Mouse (Mus musculus) MEL (cell line): Measurements from ENCODE around the gene Ralgds. TPM values are rescaled to one million over a fixed set of nuclear protein-coding genes. Genes with fewer than 3 reads are reported as not detected.
A peak's percentile ranks its signal among the peaks of the same experiment; 100 is the strongest.

ENCODE experiments used
- DNase-seq: peaks from one replicate; pipeline ENCODE4 v3.0.0; 2011; ENCODE audit warnings: low read depth, low spot score
- H3K27ac ChIP-seq: 2 replicates; pipeline ENCODE4 v1.5.1; 2012; ENCODE audit warnings: low read depth, mild to moderate bottlenecking, control low read depth, low read length, moderate library complexity; ENCODE audit not compliant: control insufficient read depth
- H3K27me3 ChIP-seq, 2 experiments: fragments of 150-350 bp in 1 of 2; sonication (generic) in 1 of 2; 2 replicates each; pipeline ENCODE4 v1.6.1; 2012; ENCODE audit warnings: low read length in 2 of 2, mild to moderate bottlenecking in 2 of 2, improper control_type of control experiment in 1 of 2, moderate library complexity in 1 of 2; ENCODE audit not compliant: insufficient read depth in 2 of 2, control insufficient read depth in 1 of 2
- H3K36me3 ChIP-seq, 2 experiments: 2 replicates each; pipeline ENCODE4 v1.6.1; 2012 to 2014; ENCODE audit warnings: low read length in 2 of 2, improper control_type of control experiment in 1 of 2, inconsistent platforms in 1 of 2, mild to moderate bottlenecking in 1 of 2; ENCODE audit not compliant: insufficient read depth in 2 of 2, control insufficient read depth in 1 of 2
- H3K4me1 ChIP-seq, 2 experiments: fragments of 150-350 bp in 1 of 2; sonication (generic) in 1 of 2; 2 replicates each; pipeline ENCODE4 v1.6.1; 2012; ENCODE audit warnings: low read length in 2 of 2, improper control_type of control experiment in 1 of 2, mild to moderate bottlenecking in 1 of 2; ENCODE audit not compliant: insufficient read depth in 2 of 2, control insufficient read depth in 1 of 2
- H3K4me3 ChIP-seq, 2 experiments: fragments of 150-350 bp in 1 of 2; sonication (generic) in 1 of 2; 2 replicates each; pipeline ENCODE4 v1.5.1; 2012; ENCODE audit warnings: low read depth in 2 of 2, low read length in 2 of 2, mild to moderate bottlenecking in 2 of 2, moderate library complexity in 2 of 2, control low read depth in 1 of 2, improper control_type of control experiment in 1 of 2; ENCODE audit not compliant: control insufficient read depth in 1 of 2, insufficient read depth in 1 of 2
- H3K79me2 ChIP-seq: 2 replicates; pipeline ENCODE4 v1.6.1; 2012; ENCODE audit warnings: mild to moderate bottlenecking, low read length, moderate library complexity; ENCODE audit not compliant: control insufficient read depth, poor library complexity, insufficient read depth
- H3K9ac ChIP-seq: 2 replicates; pipeline ENCODE4 v1.6.1; 2012; ENCODE audit warnings: low read depth, mild to moderate bottlenecking, control low read depth, low read length, moderate library complexity; ENCODE audit not compliant: control insufficient read depth, poor library complexity, severe bottlenecking
- H3K9me3 ChIP-seq: fragments of 150-350 bp; sonication (generic); replicated peaks from 2 replicates; pipeline ENCODE4 v1.6.1; 2012; ENCODE audit warnings: mild to moderate bottlenecking, low read length, improper control_type of control experiment, moderate library complexity; ENCODE audit not compliant: insufficient read depth
- BHLHE40 ChIP-seq: IDR thresholded peaks from 2 replicates; pipeline ENCODE4 v1.6.1; 2012; ENCODE audit warnings: low read depth, mild to moderate bottlenecking, inconsistent platforms, low read length, improper control_type of control experiment, borderline replicate concordance
- CHD1 ChIP-seq: IDR thresholded peaks from 2 replicates; pipeline ENCODE4 v1.6.1; 2012; ENCODE audit warnings: low read depth, mild to moderate bottlenecking, inconsistent platforms, low read length, improper control_type of control experiment
- CHD2 ChIP-seq: IDR thresholded peaks from 2 replicates; pipeline ENCODE4 v1.6.1; 2011; ENCODE audit warnings: low read length, improper control_type of control experiment
- E2F4 ChIP-seq: IDR thresholded peaks from 2 replicates; pipeline ENCODE4 v1.6.1; 2011; ENCODE audit warnings: low read depth, low read length, improper control_type of control experiment, borderline replicate concordance
- ELF1 ChIP-seq: IDR thresholded peaks from 2 replicates; pipeline ENCODE4 v1.6.1; 2014; ENCODE audit warnings: low read depth, mild to moderate bottlenecking, inconsistent platforms, low read length, improper control_type of control experiment, moderate library complexity
- EP300 ChIP-seq, 2 experiments: IDR thresholded peaks; 2 replicates each; pipeline ENCODE4 v1.6.1; 2011; ENCODE audit warnings: improper control_type of control experiment in 2 of 2, low read length in 2 of 2, low read depth in 1 of 2, mild to moderate bottlenecking in 1 of 2
- GABPA ChIP-seq: IDR thresholded peaks from 2 replicates; pipeline ENCODE4 v1.6.1; 2012; ENCODE audit warnings: low read depth, mild to moderate bottlenecking, inconsistent platforms, low read length, improper control_type of control experiment, moderate library complexity
- HCFC1 ChIP-seq: IDR thresholded peaks from 2 replicates; pipeline ENCODE4 v1.6.1; 2012; ENCODE audit warnings: low read depth, mild to moderate bottlenecking, inconsistent platforms, low read length, improper control_type of control experiment, moderate library complexity
- JUND ChIP-seq: IDR thresholded peaks from 2 replicates; pipeline ENCODE4 v1.6.1; 2011; ENCODE audit warnings: low read depth, mild to moderate bottlenecking, improper control_type of control experiment, low read length
- MXI1 ChIP-seq: IDR thresholded peaks from 2 replicates; pipeline ENCODE4 v1.6.1; 2011; ENCODE audit warnings: mild to moderate bottlenecking, low read depth, low read length, improper control_type of control experiment
- MYC ChIP-seq: IDR thresholded peaks from 2 replicates; pipeline ENCODE4 v1.6.1; 2011; ENCODE audit warnings: low read depth, mild to moderate bottlenecking, low read length, improper control_type of control experiment, moderate library complexity
- POLR2AphosphoS2 ChIP-seq: IDR thresholded peaks from 2 replicates; pipeline ENCODE4 v1.6.1; 2011; ENCODE audit warnings: low read length, improper control_type of control experiment
- POLR2AphosphoS5 ChIP-seq: IDR thresholded peaks from 2 replicates; pipeline ENCODE4 v1.6.1; 2012; ENCODE audit warnings: low read depth, borderline replicate concordance, mild to moderate bottlenecking, inconsistent platforms, low read length, moderate library complexity, mixed read lengths
- RAD21 ChIP-seq: IDR thresholded peaks from 2 replicates; pipeline ENCODE4 v1.6.1; 2011; ENCODE audit warnings: mild to moderate bottlenecking, low read depth, low read length, improper control_type of control experiment
- RCOR1 ChIP-seq: IDR thresholded peaks from 2 replicates; pipeline ENCODE4 v1.6.1; 2012; ENCODE audit warnings: low read depth, mild to moderate bottlenecking, inconsistent platforms, low read length, improper control_type of control experiment
- SIN3A ChIP-seq: IDR thresholded peaks from 2 replicates; pipeline ENCODE4 v1.6.1; 2012; ENCODE audit warnings: low read length, improper control_type of control experiment, inconsistent platforms
- SMC3 ChIP-seq: IDR thresholded peaks from 2 replicates; pipeline ENCODE4 v1.6.1; 2011; ENCODE audit warnings: low read depth, low read length, improper control_type of control experiment
- TAL1 ChIP-seq: IDR thresholded peaks from 2 replicates; pipeline ENCODE4 v1.6.1; 2012; ENCODE audit warnings: mild to moderate bottlenecking, inconsistent platforms, low read length, moderate library complexity, mixed read lengths
- TBP ChIP-seq: IDR thresholded peaks from 2 replicates; pipeline ENCODE4 v1.8.0; 2011; ENCODE audit warnings: low read depth, low read length, improper control_type of control experiment
- polyA plus RNA-seq, 2 experiments: library from polyadenylated mRNA; stranded (reverse) in 1 of 2; unstranded in 1 of 2; fragments of >175 nt in 1 of 2; fragments of >200 nt in 1 of 2; gene quantifications; 2 replicates each; pipeline versions ENCODE4 v1.2.1 to v1.2.4; 2012; ENCODE audit warnings: low replicate concordance in 2 of 2, low read depth in 1 of 2; ENCODE audit not compliant: insufficient read length in 2 of 2, insufficient read depth in 1 of 2, missing spikeins in 1 of 2
- total RNA-seq: library from RNA; depleted of rRNA; stranded (reverse); fragments of 300-350 nt; gene quantifications from 2 replicates; pipeline ENCODE4 v1.2.3, GENCODE M21; 2012

Ralgds gene
- total and polyA plus RNA-seq, 3 experiments = 4.7 to 11.0 TPM; not detected in 1

- TF ChIP-seq CHD1 (no peak), RCOR1 (no peak)
These were observed 8.7 kb downstream of the Ralgds start (continued) for GRCm38 (mm10) chr2:28521571-28522151.

- no peak for DNase-seq
- Histone ChIP-seq H3K9ac (no peak overlapping the region), H3K27ac (no peak overlapping the region), H3K36me3 (peaks cover 0 to 2% of the 10 kb centered on the region in 2 experiments; a peak in 1 of 4 replicates), H3K79me2 (no peaks in the 10 kb centered on the region), H3K4me1 (peaks cover 0 to 3% of the 10 kb centered on the region in 2 experiments; a peak in 3 of 4 replicates), H3K9me3 (no peaks in the 10 kb centered on the region), H3K4me3 (no peak overlapping the region), H3K27me3 (no peaks in the 10 kb centered on the region)
- TF ChIP-seq ELF1 (no peak), BHLHE40 (no peak), SMC3 (no peak), POLR2AphosphoS2 (no peak), HCFC1 (no peak), TAL1 (no peak), RAD21 (no peak), CHD1 (no peak), MXI1 (no peak), MYC (no peak), POLR2AphosphoS5 (no peak), GABPA (no peak), RCOR1 (no peak)
These were observed 9.2 kb downstream of the Ralgds start for GRCm38 (mm10) chr2:28522166-28522565.

GRCm38 (mm10) chr2:28523643-28524117 is 10.8 kb downstream of the Ralgds start:
- peaks cover 0 to 3% of the 10 kb centered on the region in 2 experiments; a peak in 3 of 4 replicates for H3K4me1 ChIP-seq

More at GRCm38 (mm10) chr2:28523643-28524117, 10.8 kb downstream of the Ralgds start:
- TF ChIP-seq CHD2 (peak; percentile 11; the same call in 1 of the 2 replicates), SIN3A (no peak), JUND (no peak), EP300 (IDR thresholded peaks at IDR 0.05; ENCODE audit: low read depth in 1 of 2, low read length in 2 of 2) (no peak), E2F4 (no peak), TAL1 (no peak), TBP (no peak)
- H3K9me3 ChIP-seq = no peaks in the 10 kb centered on the region
- H3K27me3 ChIP-seq = no peaks in the 10 kb centered on the region
- no peak overlapping the region for H3K27ac ChIP-seq
- peak; percentile 85 for DNase-seq
- peaks cover 0 to 2% of the 10 kb centered on the region in 2 experiments; a peak in 1 of 4 replicates for H3K36me3 ChIP-seq
- no peak overlapping the region for H3K4me3 ChIP-seq
- H3K9ac ChIP-seq = no peak overlapping the region
- no peaks in the 10 kb centered on the region for H3K79me2 ChIP-seq
